Mouse (Mus musculus): Measurements from ENCODE around the gene Sdk1.

Gene Sdk1

GRCm38 (mm10) chr5:142242597-142242996 is 1001.3 kb downstream of the Sdk1 start:
- DNase-seq (ENCODE audit: low spot score): no peak

- no peak for DNase-seq (ENCODE audit: low spot score)
Measured at GRCm38 (mm10) chr5:142243069-142243468, 1001.8 kb downstream of the Sdk1 start.

GRCm38 (mm10) chr5:142256231-142256630 is 1014.9 kb downstream of the Sdk1 start:
- DNase-seq (ENCODE audit: low spot score): no peak

GRCm38 (mm10) chr5:142258716-142259115 is 1017.4 kb downstream of the Sdk1 start:
- DNase-seq (ENCODE audit: low spot score): no peak

- DNase-seq (ENCODE audit: low spot score): no peak
Measured at GRCm38 (mm10) chr5:142262060-142262459, 1020.8 kb downstream of the Sdk1 start.

Data from adipocyte (in vitro differentiated cells).